Mouse (Mus musculus) MEL (cell line): ENCODE measurements around the gene Psma2. TPM values are rescaled to one million over a fixed set of nuclear protein-coding genes. Genes with fewer than 3 reads are reported as not detected.
A peak's percentile ranks its signal among the peaks of the same experiment; 100 is the strongest.

Experiments used
- DNase-seq: peaks from one replicate; pipeline ENCODE4 v3.0.0; 2011; ENCODE audit warnings: low read depth, low spot score
- H3K27ac ChIP-seq: 2 replicates; pipeline ENCODE4 v1.5.1; 2012; ENCODE audit warnings: low read depth, mild to moderate bottlenecking, control low read depth, low read length, moderate library complexity; ENCODE audit not compliant: control insufficient read depth
- H3K27me3 ChIP-seq, 2 experiments: fragments of 150-350 bp in 1 of 2; sonication (generic) in 1 of 2; 2 replicates each; pipeline ENCODE4 v1.6.1; 2012; ENCODE audit warnings: low read length in 2 of 2, mild to moderate bottlenecking in 2 of 2, improper control_type of control experiment in 1 of 2, moderate library complexity in 1 of 2; ENCODE audit not compliant: insufficient read depth in 2 of 2, control insufficient read depth in 1 of 2
- H3K36me3 ChIP-seq, 2 experiments: 2 replicates each; pipeline ENCODE4 v1.6.1; 2012 to 2014; ENCODE audit warnings: low read length in 2 of 2, improper control_type of control experiment in 1 of 2, inconsistent platforms in 1 of 2, mild to moderate bottlenecking in 1 of 2; ENCODE audit not compliant: insufficient read depth in 2 of 2, control insufficient read depth in 1 of 2
- H3K4me1 ChIP-seq, 2 experiments: fragments of 150-350 bp in 1 of 2; sonication (generic) in 1 of 2; 2 replicates each; pipeline ENCODE4 v1.6.1; 2012; ENCODE audit warnings: low read length in 2 of 2, improper control_type of control experiment in 1 of 2, mild to moderate bottlenecking in 1 of 2; ENCODE audit not compliant: insufficient read depth in 2 of 2, control insufficient read depth in 1 of 2
- H3K4me3 ChIP-seq, 2 experiments: fragments of 150-350 bp in 1 of 2; sonication (generic) in 1 of 2; 2 replicates each; pipeline ENCODE4 v1.5.1; 2012; ENCODE audit warnings: low read depth in 2 of 2, low read length in 2 of 2, mild to moderate bottlenecking in 2 of 2, moderate library complexity in 2 of 2, control low read depth in 1 of 2, improper control_type of control experiment in 1 of 2; ENCODE audit not compliant: control insufficient read depth in 1 of 2, insufficient read depth in 1 of 2
- H3K79me2 ChIP-seq: 2 replicates; pipeline ENCODE4 v1.6.1; 2012; ENCODE audit warnings: mild to moderate bottlenecking, low read length, moderate library complexity; ENCODE audit not compliant: control insufficient read depth, poor library complexity, insufficient read depth
- H3K9ac ChIP-seq: 2 replicates; pipeline ENCODE4 v1.6.1; 2012; ENCODE audit warnings: low read depth, mild to moderate bottlenecking, control low read depth, low read length, moderate library complexity; ENCODE audit not compliant: control insufficient read depth, poor library complexity, severe bottlenecking
- H3K9me3 ChIP-seq: fragments of 150-350 bp; sonication (generic); replicated peaks from 2 replicates; pipeline ENCODE4 v1.6.1; 2012; ENCODE audit warnings: mild to moderate bottlenecking, low read length, improper control_type of control experiment, moderate library complexity; ENCODE audit not compliant: insufficient read depth
- CHD2 ChIP-seq: IDR thresholded peaks from 2 replicates; pipeline ENCODE4 v1.6.1; 2011; ENCODE audit warnings: low read length, improper control_type of control experiment
- CTCF ChIP-seq, 3 experiments: IDR thresholded peaks in 2 of 3; conservative IDR thresholded peaks in 1 of 3; 2 replicates each; pipeline ENCODE4 v1.5.1; 2011 to 2012; ENCODE audit warnings: low read length in 3 of 3, low read depth in 2 of 3, mild to moderate bottlenecking in 2 of 3, improper control_type of control experiment in 1 of 3, inconsistent platforms in 1 of 3, mixed read lengths in 1 of 3, moderate library complexity in 1 of 3; ENCODE audit not compliant: control insufficient read depth in 1 of 3, insufficient read depth in 1 of 3, poor library complexity in 1 of 3, severe bottlenecking in 1 of 3
- GABPA ChIP-seq: IDR thresholded peaks from 2 replicates; pipeline ENCODE4 v1.6.1; 2012; ENCODE audit warnings: low read depth, mild to moderate bottlenecking, inconsistent platforms, low read length, improper control_type of control experiment, moderate library complexity
- HCFC1 ChIP-seq: IDR thresholded peaks from 2 replicates; pipeline ENCODE4 v1.6.1; 2012; ENCODE audit warnings: low read depth, mild to moderate bottlenecking, inconsistent platforms, low read length, improper control_type of control experiment, moderate library complexity
- JUND ChIP-seq: IDR thresholded peaks from 2 replicates; pipeline ENCODE4 v1.6.1; 2011; ENCODE audit warnings: low read depth, mild to moderate bottlenecking, improper control_type of control experiment, low read length
- KAT2A ChIP-seq: conservative IDR thresholded peaks from 2 replicates; pipeline ENCODE4 v1.6.1; 2012; ENCODE audit warnings: low read depth, low read length, improper control_type of control experiment, inconsistent platforms
- MAZ ChIP-seq: IDR thresholded peaks from 2 replicates; pipeline ENCODE4 v1.6.1; 2012; ENCODE audit warnings: low read depth, mild to moderate bottlenecking, inconsistent platforms, low read length, improper control_type of control experiment
- MYB ChIP-seq: IDR thresholded peaks from 2 replicates; pipeline ENCODE4 v1.6.1; 2011; ENCODE audit warnings: mild to moderate bottlenecking, low read depth, low read length, improper control_type of control experiment
- MYC ChIP-seq: IDR thresholded peaks from 2 replicates; pipeline ENCODE4 v1.6.1; 2011; ENCODE audit warnings: low read depth, mild to moderate bottlenecking, low read length, improper control_type of control experiment, moderate library complexity
- NRF1 ChIP-seq: IDR thresholded peaks from 2 replicates; pipeline ENCODE4 v1.6.1; 2014; ENCODE audit warnings: low read depth, mild to moderate bottlenecking, inconsistent platforms, low read length, improper control_type of control experiment, moderate library complexity; ENCODE audit not compliant: poor library complexity, insufficient read depth, severe bottlenecking
- POLR2AphosphoS5 ChIP-seq: IDR thresholded peaks from 2 replicates; pipeline ENCODE4 v1.6.1; 2012; ENCODE audit warnings: low read depth, borderline replicate concordance, mild to moderate bottlenecking, inconsistent platforms, low read length, moderate library complexity, mixed read lengths
- RAD21 ChIP-seq: IDR thresholded peaks from 2 replicates; pipeline ENCODE4 v1.6.1; 2011; ENCODE audit warnings: mild to moderate bottlenecking, low read depth, low read length, improper control_type of control experiment
- RCOR1 ChIP-seq: IDR thresholded peaks from 2 replicates; pipeline ENCODE4 v1.6.1; 2012; ENCODE audit warnings: low read depth, mild to moderate bottlenecking, inconsistent platforms, low read length, improper control_type of control experiment
- SMC3 ChIP-seq: IDR thresholded peaks from 2 replicates; pipeline ENCODE4 v1.6.1; 2011; ENCODE audit warnings: low read depth, low read length, improper control_type of control experiment
- TCF12 ChIP-seq: IDR thresholded peaks from 2 replicates; pipeline ENCODE4 v1.6.1; 2014; ENCODE audit warnings: low read depth, mild to moderate bottlenecking, inconsistent platforms, low read length, improper control_type of control experiment, moderate library complexity
- UBTF ChIP-seq: IDR thresholded peaks from 2 replicates; pipeline ENCODE4 v1.6.1; 2012; ENCODE audit warnings: low read depth, mild to moderate bottlenecking, inconsistent platforms, low read length, improper control_type of control experiment, moderate library complexity, borderline replicate concordance; ENCODE audit not compliant: insufficient read depth
- USF1 ChIP-seq: IDR thresholded peaks from 2 replicates; pipeline ENCODE4 v1.6.1; 2014; ENCODE audit warnings: low read depth, mild to moderate bottlenecking, inconsistent platforms, low read length, improper control_type of control experiment, moderate library complexity
- USF2 ChIP-seq, 2 experiments: IDR thresholded peaks; 2 replicates each; pipeline ENCODE4 v1.6.1; 2011 to 2012; ENCODE audit warnings: improper control_type of control experiment in 2 of 2, low read length in 2 of 2, borderline replicate concordance in 1 of 2, inconsistent platforms in 1 of 2, low read depth in 1 of 2, mild to moderate bottlenecking in 1 of 2; ENCODE audit not compliant: insufficient read depth in 1 of 2
- ZC3H11A ChIP-seq: IDR thresholded peaks from 2 replicates; pipeline ENCODE4 v1.6.1; 2012; ENCODE audit warnings: low read depth, mild to moderate bottlenecking, inconsistent platforms, low read length, improper control_type of control experiment
- ZMIZ1 ChIP-seq: IDR thresholded peaks from 2 replicates; pipeline ENCODE4 v1.6.1; 2012; ENCODE audit warnings: low read depth, mild to moderate bottlenecking, inconsistent platforms, low read length, improper control_type of control experiment, moderate library complexity
- ZNF384 ChIP-seq: IDR thresholded peaks from 2 replicates; pipeline ENCODE4 v1.6.1; 2012; ENCODE audit warnings: low read depth, mild to moderate bottlenecking, inconsistent platforms, low read length, improper control_type of control experiment
- polyA plus RNA-seq, 2 experiments: library from polyadenylated mRNA; stranded (reverse) in 1 of 2; unstranded in 1 of 2; fragments of >175 nt in 1 of 2; fragments of >200 nt in 1 of 2; gene quantifications; 2 replicates each; pipeline versions ENCODE4 v1.2.1 to v1.2.4; 2012; ENCODE audit warnings: low replicate concordance in 2 of 2, low read depth in 1 of 2; ENCODE audit not compliant: insufficient read length in 2 of 2, insufficient read depth in 1 of 2, missing spikeins in 1 of 2
- total RNA-seq: library from RNA; depleted of rRNA; stranded (reverse); fragments of 300-350 nt; gene quantifications from 2 replicates; pipeline ENCODE4 v1.2.3, GENCODE M21; 2012

Gene Psma2
- total and polyA plus RNA-seq, 3 experiments, result 139 to 174 TPM; not detected in 1

GRCm38 (mm10) chr13:14649301-14649700 lies 36.3 kb downstream of the Psma2 start:
- Histone ChIP-seq H3K9me3 (no peaks in the 10 kb centered on the region), H3K27ac (no peak overlapping the region), H3K79me2 (no peaks in the 10 kb centered on the region), H3K27me3 (no peaks in the 10 kb centered on the region), H3K4me1 (no peaks in the 10 kb centered on the region), H3K9ac (no peak overlapping the region), H3K36me3 (no peaks in the 10 kb centered on the region), H3K4me3 (no peak overlapping the region)
- DNase-seq, result peak; percentile 60
- TF ChIP-seq MAZ (no peak), RAD21 (peak; percentile 81), ZNF384 (peak; percentile 95), SMC3 (peak; percentile 62), CHD2 (no peak), CTCF (IDR thresholded peaks at IDR 0.05 in 2 of 3, conservative IDR thresholded peaks at IDR 0.05 in 1 of 3; ENCODE audit: control insufficient read depth in 1 of 3, insufficient read depth in 1 of 3, low read depth in 2 of 3, low read length in 3 of 3, poor library complexity in 1 of 3, severe bottlenecking in 1 of 3) (peak; percentile 15 to 64 (median 21); a peak in 3 of 6 replicates), ZC3H11A (peak; percentile 45)

GRCm38 (mm10) chr13:14667107-14667506 lies 54.1 kb downstream of the Psma2 start:
- no peak overlapping the region for H3K27ac ChIP-seq
- TF ChIP-seq RCOR1, result no peak
- no peak for TF ChIP-seq KAT2A
- TF ChIP-seq HCFC1, result no peak
- TF ChIP-seq RAD21, result no peak
- no peak for TF ChIP-seq GABPA
- TF ChIP-seq USF2 (IDR thresholded peaks at IDR 0.05; ENCODE audit: borderline replicate concordance in 1 of 2, insufficient read depth in 1 of 2, low read depth in 1 of 2, low read length in 2 of 2), result no peak
- TF ChIP-seq UBTF, result no peak
- no peak for TF ChIP-seq MYB
- no peak for TF ChIP-seq MAZ
- no peak for TF ChIP-seq ZNF384
- no peak for TF ChIP-seq ZMIZ1
- no peak for TF ChIP-seq USF1
- TF ChIP-seq CTCF (IDR thresholded peaks at IDR 0.05 in 2 of 3, conservative IDR thresholded peaks at IDR 0.05 in 1 of 3; ENCODE audit: control insufficient read depth in 1 of 3, insufficient read depth in 1 of 3, low read depth in 2 of 3, low read length in 3 of 3, poor library complexity in 1 of 3, severe bottlenecking in 1 of 3), result no peak
- TF ChIP-seq POLR2AphosphoS5, result no peak
- no peak for TF ChIP-seq JUND
- TF ChIP-seq MYC, result no peak
- no peak for TF ChIP-seq TCF12
- TF ChIP-seq NRF1, result no peak
- H3K4me3 ChIP-seq, result no peak overlapping the region
- H3K79me2 ChIP-seq, result no peaks in the 10 kb centered on the region
- no peak for DNase-seq
- H3K9me3 ChIP-seq, result no peaks in the 10 kb centered on the region
- no peaks in the 10 kb centered on the region for H3K27me3 ChIP-seq
- no peaks in the 10 kb centered on the region for H3K4me1 ChIP-seq
- H3K9ac ChIP-seq, result no peak overlapping the region
- no peaks in the 10 kb centered on the region for H3K36me3 ChIP-seq
